Mouse (Mus musculus) liver, embryonic 13.5 days (tissue): ENCODE results near the gene Robo4. TPM values are rescaled to one million over a fixed set of nuclear protein-coding genes. Genes with fewer than 3 reads are reported as not detected.

Experiments used
- ATAC-seq: fragments of 200-750 bp; cut with Nextera tagmentation; 2 replicates; pipeline ENCODE4 v1.8.0; 2017; ENCODE audit warnings: low read depth, mild to moderate bottlenecking, moderate number of reproducible peaks, moderate library complexity
- DNase-seq: peaks from one replicate; pipeline ENCODE4 v3.0.0; 2022
- H3K27ac ChIP-seq: fragments of 300-500 bp; sonication (generic); 2 replicates; pipeline ENCODE4 v1.5.1; 2015; ENCODE audit warnings: moderate library complexity, mild to moderate bottlenecking, inconsistent platforms
- H3K27me3 ChIP-seq: fragments of 300-500 bp; sonication (generic); 2 replicates; pipeline ENCODE4 v1.6.1; 2015; ENCODE audit warnings: mild to moderate bottlenecking, inconsistent platforms
- H3K36me3 ChIP-seq: fragments of 300-500 bp; sonication (generic); 2 replicates; pipeline ENCODE4 v1.6.1; 2015; ENCODE audit warnings: mild to moderate bottlenecking, inconsistent platforms
- H3K4me1 ChIP-seq: fragments of 300-500 bp; sonication (generic); replicated peaks from 2 replicates; pipeline ENCODE4 v1.6.1; 2015; ENCODE audit warnings: inconsistent platforms
- H3K4me2 ChIP-seq: fragments of 300-500 bp; sonication (generic); 2 replicates; pipeline ENCODE4 v1.6.1; 2015; ENCODE audit warnings: inconsistent platforms, mild to moderate bottlenecking, moderate library complexity
- H3K4me3 ChIP-seq: fragments of 300-500 bp; sonication (generic); replicated peaks from 2 replicates; pipeline ENCODE4 v1.5.1; 2015; ENCODE audit warnings: mild to moderate bottlenecking, inconsistent platforms
- H3K9ac ChIP-seq: fragments of 300-500 bp; sonication (generic); 2 replicates; pipeline ENCODE4 v1.6.1; 2015; ENCODE audit warnings: mild to moderate bottlenecking, inconsistent platforms
- H3K9me3 ChIP-seq: fragments of 300-500 bp; sonication (generic); replicated peaks from 2 replicates; pipeline ENCODE4 v1.6.1; 2016; ENCODE audit warnings: inconsistent platforms
- WGBS: fragments of 180-500 bp; shearing (Covaris S2); methylation state at CpG from one replicate; pipeline ENCODE4 v1.1.7; 2015; ENCODE audit not compliant: insufficient replicate concordance; 5-methylcytosine and 5-hydroxymethylcytosine counted together
- polyA plus RNA-seq: library from polyadenylated mRNA; unstranded; fragments of >200 nt; fragmentation: Nextera tagmentation; extraction: Ambion mirVana; gene quantifications from 2 replicates; pipeline ENCODE4 v1.2.1, GENCODE M21; 2015

Gene Robo4
- polyA plus RNA-seq, 1 experiment from 2014 or later = 2.0 TPM

GRCm38 (mm10) chr9:37455868-37456267 lies 54.2 kb downstream of the Robo4 start:
- WGBS = 5% methylated on average over 8 of the region's 8 CpGs

GRCm38 (mm10) chr9:37456481-37456910 lies 54.8 kb downstream of the Robo4 start:
- Histone ChIP-seq H3K4me1 (peaks cover 11% of the 10 kb centered on the region), H3K4me2 (peak overlapping the region; percentile 19; the same call in 1 of the 2 replicates), H3K9me3 (no peaks in the 10 kb centered on the region), H3K36me3 (no peaks in the 10 kb centered on the region), H3K9ac (no peak overlapping the region), H3K27ac (no peak overlapping the region), H3K4me3 (0 out of 2 replicates have a peak overlapping the region, but pooled peaks have one; percentile 2), H3K27me3 (peaks cover 98% of the 10 kb centered on the region)
- ATAC-seq (no peak), DNase-seq (no peak)
- 2% methylated on average over 20 of the region's 20 CpGs for WGBS

More at GRCm38 (mm10) chr9:37455868-37456267, 54.2 kb downstream of the Robo4 start:
- Histone ChIP-seq H3K36me3 (no peaks in the 10 kb centered on the region), H3K9me3 (no peaks in the 10 kb centered on the region), H3K9ac (no peak overlapping the region), H3K27me3 (peaks cover 96% of the 10 kb centered on the region), H3K4me1 (peaks cover 11% of the 10 kb centered on the region), H3K27ac (no peak overlapping the region), H3K4me3 (no peak overlapping the region), H3K4me2 (no peak overlapping the region)
- DNase-seq (no peak), ATAC-seq (no peak)

GRCm38 (mm10) chr9:37457151-37457550 lies 55.5 kb downstream of the Robo4 start:
- Histone ChIP-seq H3K4me1 (peaks cover 11% of the 10 kb centered on the region), H3K27ac (no peak overlapping the region), H3K36me3 (no peaks in the 10 kb centered on the region), H3K4me3 (no peak overlapping the region), H3K4me2 (no peak overlapping the region), H3K9me3 (no peaks in the 10 kb centered on the region), H3K27me3 (peaks cover 99% of the 10 kb centered on the region), H3K9ac (no peak overlapping the region)
- DNase-seq (no peak), ATAC-seq (no peak)
- 51% methylated on average over 1 of the region's 1 CpGs for WGBS

GRCm38 (mm10) chr9:37459665-37460042 lies 58.0 kb downstream of the Robo4 start:
- Histone ChIP-seq H3K4me1 (peaks cover 11% of the 10 kb centered on the region), H3K27me3 (peaks cover 94% of the 10 kb centered on the region), H3K9me3 (no peaks in the 10 kb centered on the region), H3K27ac (no peak overlapping the region), H3K4me3 (no peak overlapping the region), H3K36me3 (no peaks in the 10 kb centered on the region), H3K9ac (no peak overlapping the region), H3K4me2 (peak overlapping the region; percentile 58; the same call in 1 of the 2 replicates)
- under 1% methylated on average over 9 of the region's 9 CpGs for WGBS
- ATAC-seq = no peak
- DNase-seq = no peak

GRCm38 (mm10) chr9:37460043-37460960 lies 58.6 kb downstream of the Robo4 start:
- ATAC-seq (no peak), DNase-seq (no peak)
- Histone ChIP-seq H3K36me3 (no peaks in the 10 kb centered on the region), H3K4me2 (peak overlapping the region; percentile 58), H3K9ac (no peak overlapping the region), H3K27me3 (peaks cover 88% of the 10 kb centered on the region), H3K4me1 (peaks cover 11% of the 10 kb centered on the region), H3K9me3 (no peaks in the 10 kb centered on the region), H3K27ac (no peak overlapping the region), H3K4me3 (peak overlapping the region; percentile 41)
- under 1% methylated on average over 81 of the region's 81 CpGs for WGBS

- no peak for ATAC-seq
- H3K4me2 ChIP-seq = peak overlapping the region; percentile 58; the same call in 1 of the 2 replicates
- H3K9me3 ChIP-seq = no peaks in the 10 kb centered on the region
- H3K4me3 ChIP-seq = peak overlapping the region; percentile 41; the same call in 1 of the 2 replicates
- no peak overlapping the region for H3K27ac ChIP-seq
- peaks cover 11% of the 10 kb centered on the region for H3K4me1 ChIP-seq
- DNase-seq = no peak
- no peaks in the 10 kb centered on the region for H3K36me3 ChIP-seq
- peaks cover 81% of the 10 kb centered on the region for H3K27me3 ChIP-seq
- H3K9ac ChIP-seq = no peak overlapping the region
- 13% methylated on average over 5 of the region's 5 CpGs for WGBS
These were observed 59.3 kb downstream of the Robo4 start for GRCm38 (mm10) chr9:37460961-37461340.

- DNase-seq (no peak), ATAC-seq (no peak)
- H3K9me3 ChIP-seq = no peaks in the 10 kb centered on the region
- no peaks in the 10 kb centered on the region for H3K36me3 ChIP-seq
- H3K4me2 ChIP-seq = no peak overlapping the region
- H3K9ac ChIP-seq = no peak overlapping the region
- no peak overlapping the region for H3K4me3 ChIP-seq
- H3K27me3 ChIP-seq = peaks cover 75% of the 10 kb centered on the region
- 14% methylated on average over 3 of the region's 3 CpGs for WGBS
- H3K27ac ChIP-seq = no peak overlapping the region
- peaks cover 11% of the 10 kb centered on the region for H3K4me1 ChIP-seq
These were observed 59.9 kb downstream of the Robo4 start for GRCm38 (mm10) chr9:37461571-37461970.

GRCm38 (mm10) chr9:37462764-37463163 lies 61.1 kb downstream of the Robo4 start:
- no peak for DNase-seq
- WGBS = 21% methylated on average over 7 of the region's 7 CpGs
- H3K27me3 ChIP-seq = peaks cover 63% of the 10 kb centered on the region
- no peaks in the 10 kb centered on the region for H3K36me3 ChIP-seq
- peaks cover 11% of the 10 kb centered on the region for H3K4me1 ChIP-seq
- H3K4me2 ChIP-seq = no peak overlapping the region
- H3K27ac ChIP-seq = no peak overlapping the region
- ATAC-seq = no peak
- H3K9me3 ChIP-seq = no peaks in the 10 kb centered on the region
- H3K4me3 ChIP-seq = no peak overlapping the region
- no peak overlapping the region for H3K9ac ChIP-seq

Other genes with a start within 250 kb of the Robo4 start
- 3.8 TPM in 2 replicates for gene Tmem218, start 193.7 kb upstream of the Robo4 start, polyA plus RNA-seq
- 1.5 and 1.7 TPM in 2 replicates for gene Slc37a2, start 146.2 kb upstream of the Robo4 start, polyA plus RNA-seq
- gene Ccdc15, start 53.5 kb upstream of the Robo4 start, polyA plus RNA-seq = 5.2 and 6.2 TPM in 2 replicates
- gene Hepacam, start 34.5 kb upstream of the Robo4 start, polyA plus RNA-seq = 0.06 TPM in 1 of 2 replicates, not detected in the other
- 0.12 and 0.13 TPM in 2 replicates for gene Robo3, start 31.3 kb downstream of the Robo4 start, polyA plus RNA-seq
- 5.4 and 6.6 TPM in 2 replicates for gene Msantd2, start 87.4 kb downstream of the Robo4 start, polyA plus RNA-seq
- gene Esam, start 126.2 kb downstream of the Robo4 start, polyA plus RNA-seq = 15.6 and 17.2 TPM in 2 replicates
- 0.15 and 0.60 TPM in 2 replicates for gene Vsig2, start 137.4 kb downstream of the Robo4 start, polyA plus RNA-seq
- gene Nrgn, start 151.0 kb downstream of the Robo4 start, polyA plus RNA-seq = 8.8 and 10.4 TPM in 2 replicates
- gene Siae, start 153.8 kb downstream of the Robo4 start, polyA plus RNA-seq = 4.3 and 5.5 TPM in 2 replicates
- 2.4 and 2.8 TPM in 2 replicates for gene Spa17, start 211.8 kb downstream of the Robo4 start, polyA plus RNA-seq